Mouse (Mus musculus): ENCODE measurements around the gene Mettl6.

DNA sequence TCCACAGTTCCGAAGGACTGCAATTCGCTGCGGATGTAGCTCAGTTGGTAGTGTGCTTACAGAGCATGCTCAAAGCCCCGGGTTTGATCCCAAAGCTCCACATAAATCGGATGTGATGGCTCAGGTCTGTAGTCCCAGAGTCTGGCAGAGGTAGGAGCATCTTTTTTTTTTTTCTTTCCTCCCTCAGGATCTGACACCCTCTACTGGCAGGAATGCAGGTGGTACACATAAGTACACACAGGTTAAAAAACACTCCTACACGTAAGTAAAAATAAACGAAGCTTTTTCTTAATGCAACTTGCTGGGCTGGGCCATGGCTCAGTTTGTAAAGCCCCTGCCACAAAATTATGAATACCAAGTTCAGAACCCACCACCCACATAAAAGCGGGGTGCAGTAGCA, 30.7 kb downstream of the Mettl6 start:
- TF ChIP-seq CTCF (IDR thresholded peaks at IDR 0.05; ENCODE audit: borderline replicate concordance, extremely low read depth, insufficient read depth, insufficient read length) (peak; percentile 23; the same call in 1 of the 2 replicates), POLR2A (IDR thresholded peaks at IDR 0.05; ENCODE audit: borderline replicate concordance, extremely low read depth, insufficient read depth, insufficient read length, poor library complexity, severe bottlenecking) (no peak)

Measured in brain, embryonic 14.5 days (tissue).